Mouse (Mus musculus) CH12.LX (cell line): ENCODE data around the gene Krtap19-2.
A peak's percentile ranks its signal among the peaks of the same experiment; 100 is the strongest.

Experiments used
- CTCF ChIP-seq, 2 experiments: IDR thresholded peaks in 1 of 2; conservative IDR thresholded peaks in 1 of 2; 2 replicates each; pipeline ENCODE4 v1.5.1; 2011 to 2012; ENCODE audit warnings: low read depth in 2 of 2, low read length in 2 of 2, improper control_type of control experiment in 1 of 2, inconsistent platforms in 1 of 2, mild to moderate bottlenecking in 1 of 2, moderate library complexity in 1 of 2
- GABPA ChIP-seq: IDR thresholded peaks from 2 replicates; pipeline ENCODE4 v1.6.1; 2012; ENCODE audit warnings: low read depth, low read length, improper control_type of control experiment, inconsistent platforms; ENCODE audit not compliant: insufficient replicate concordance
- IRF4 ChIP-seq: IDR thresholded peaks from 2 replicates; pipeline ENCODE4 v1.6.1; 2014; ENCODE audit warnings: low read depth, mild to moderate bottlenecking, inconsistent platforms, low read length, improper control_type of control experiment
- MAX ChIP-seq: IDR thresholded peaks from 2 replicates; pipeline ENCODE4 v1.6.1; 2011; ENCODE audit warnings: low read length, improper control_type of control experiment
- SMC3 ChIP-seq: IDR thresholded peaks from 2 replicates; pipeline ENCODE4 v1.6.1; 2011; ENCODE audit warnings: low read depth, low read length, improper control_type of control experiment
- USF1 ChIP-seq: IDR thresholded peaks from 2 replicates; pipeline ENCODE4 v1.6.1; 2014; ENCODE audit warnings: low read depth, mild to moderate bottlenecking, inconsistent platforms, low read length, improper control_type of control experiment

DNA sequence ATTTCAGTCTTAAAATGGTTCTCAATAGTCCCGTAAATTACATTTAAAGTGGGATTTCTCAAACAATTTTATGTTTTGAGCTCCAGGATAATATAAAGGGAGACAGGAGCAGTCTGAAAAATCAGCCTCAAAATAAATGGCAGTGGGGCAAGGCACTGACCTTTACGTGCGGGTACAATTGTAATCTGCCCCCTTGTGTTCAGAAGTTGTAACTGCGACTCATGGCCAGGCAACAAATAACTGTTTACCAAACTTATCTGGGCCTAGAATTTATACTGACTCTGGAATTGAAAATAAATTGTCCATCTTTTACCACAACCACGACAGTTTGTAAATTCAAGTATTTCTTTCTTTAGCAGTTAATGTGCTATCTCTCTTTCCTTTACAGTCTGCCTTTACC, 22.6 kb downstream of the Krtap19-2 start:
- TF ChIP-seq IRF4 (no peak), USF1 (no peak), SMC3 (peak; percentile 16; the same call in 1 of the 2 replicates), CTCF (conservative IDR thresholded peaks at IDR 0.05 in 1 of 2, IDR thresholded peaks at IDR 0.05 in 1 of 2; ENCODE audit: low read depth in 2 of 2, low read length in 2 of 2) (peak; percentile 24 to 49; a peak in 2 of 4 replicates), GABPA (no peak), MAX (no peak)
